Mouse (Mus musculus): ENCODE results near the gene Eps8. TPM values are rescaled to one million over a fixed set of nuclear protein-coding genes. Genes with fewer than 3 reads are reported as not detected.

Gene Eps8
- total RNA-seq, 2 experiments from 2014 or later, result 31.6 to 35.3 TPM

DNA sequence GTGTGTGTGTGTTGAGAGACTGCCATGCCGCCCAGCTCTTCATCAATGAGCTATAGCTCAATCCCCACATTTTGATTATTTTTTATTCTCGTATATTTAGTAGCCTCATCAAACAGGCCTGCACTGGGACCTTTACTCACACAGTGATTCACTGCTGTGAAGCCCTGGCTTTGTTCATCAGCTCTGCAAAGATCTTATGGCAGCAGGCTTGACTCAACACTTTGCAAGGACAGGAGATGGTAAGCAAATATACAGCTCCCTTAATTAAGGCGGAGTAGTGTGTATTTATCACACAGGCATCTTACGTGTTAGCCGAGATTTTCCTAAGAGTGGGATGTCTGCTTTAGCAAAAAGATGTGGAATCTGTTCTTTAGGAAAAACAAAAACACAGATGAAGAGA lies 74.2 kb downstream of the Eps8 start:
- Histone ChIP-seq H3K4me3 (no peak overlapping the region), H3K27ac (no peak overlapping the region)
- intact Hi-C loops (cut with DNase I), result no loop called here
- TF ChIP-seq CTCF (IDR thresholded peaks at IDR 0.05), result no peak
- DNase-seq (ENCODE audit: extremely low spot score in 1 of 2, low spot score in 2 of 2), result no peak

DNA sequence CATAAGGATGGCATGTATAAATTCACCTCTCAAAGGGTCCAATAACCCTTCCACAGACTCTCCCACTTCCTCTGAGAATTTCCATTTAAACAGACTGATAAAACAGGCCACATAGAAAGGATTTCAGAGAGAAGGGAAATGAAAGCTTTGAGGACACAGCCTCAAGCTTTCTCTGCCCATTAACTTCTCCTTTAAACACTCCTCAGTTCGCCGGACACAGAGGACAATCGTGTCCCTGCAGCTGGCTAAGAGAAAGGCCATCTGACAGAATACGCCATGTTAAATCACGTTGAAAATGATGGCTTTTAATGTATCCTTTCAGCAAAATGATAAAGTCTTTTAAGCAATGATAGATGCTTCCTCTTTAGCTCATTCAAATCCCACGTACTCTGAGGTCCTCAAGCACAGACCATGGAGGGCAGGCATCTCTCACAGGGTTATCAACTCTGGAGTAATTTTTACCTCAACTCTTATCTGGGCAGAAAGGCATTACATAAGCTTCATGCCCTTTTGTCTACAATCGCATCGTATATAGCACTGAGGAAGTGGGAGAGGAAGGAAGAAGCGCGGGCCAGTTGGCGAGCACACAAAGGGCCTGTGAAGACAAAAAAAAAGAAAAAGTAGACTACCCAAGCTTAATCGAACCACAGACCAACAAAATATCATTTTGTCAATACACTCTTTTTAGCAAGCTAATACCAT lies 77.9 kb downstream of the Eps8 start:
- TF ChIP-seq CTCF (IDR thresholded peaks at IDR 0.05), result no peak
- no peak overlapping the region for H3K27ac ChIP-seq
- intact Hi-C loops (cut with DNase I), result no loop called here

DNA sequence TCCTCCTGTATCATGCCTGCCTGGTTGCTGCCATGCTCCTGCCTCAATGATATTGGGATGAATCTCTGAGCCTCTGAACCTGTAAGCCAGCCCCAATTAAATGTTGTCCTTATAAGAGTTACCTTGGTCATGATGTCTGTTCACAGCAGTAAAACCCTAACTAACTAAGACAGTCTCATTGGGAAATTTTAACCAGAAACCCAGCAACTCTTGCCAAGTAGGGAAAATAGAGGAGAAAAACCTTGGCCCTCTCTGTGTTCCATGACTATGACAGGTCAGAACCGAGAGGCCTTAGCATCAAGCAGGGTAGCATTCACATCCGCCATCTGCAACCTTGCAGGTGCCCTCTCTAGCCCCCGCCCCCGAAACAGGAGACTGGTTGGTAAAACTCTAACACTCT lies 78.6 kb downstream of the Eps8 start:
- Histone ChIP-seq H3K27ac (no peak overlapping the region), H3K4me3 (no peak overlapping the region)
- DNase-seq (ENCODE audit: extremely low spot score in 1 of 2, low spot score in 2 of 2), result no peak
- intact Hi-C loops (cut with DNase I), result no loop called here
- no peak for TF ChIP-seq CTCF (IDR thresholded peaks at IDR 0.05)

More for the DNA sequence above, 77.9 kb downstream of the Eps8 start:
- no peak overlapping the region for H3K4me3 ChIP-seq
- no peak for DNase-seq (ENCODE audit: extremely low spot score in 1 of 2, low spot score in 2 of 2)

DNA sequence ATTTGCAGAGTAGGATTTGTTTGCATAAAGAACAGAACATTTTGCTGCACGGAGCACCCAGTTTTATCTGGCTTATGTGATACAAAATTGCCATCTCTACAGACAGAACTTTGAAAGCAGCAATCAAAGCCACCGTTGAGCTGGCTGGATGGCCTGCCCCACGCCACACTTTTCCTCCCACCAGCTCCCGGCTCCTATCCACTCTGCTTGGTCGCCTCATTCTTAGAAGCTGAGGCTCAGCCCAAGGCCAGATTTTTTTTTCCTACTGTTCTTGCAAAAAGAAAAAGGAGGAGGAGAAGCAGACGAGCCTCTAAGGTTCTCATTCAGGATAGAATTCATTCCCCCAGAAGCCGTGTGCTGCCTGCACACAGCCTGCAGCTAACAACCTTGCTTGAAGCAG lies 80.8 kb downstream of the Eps8 start:
- intact Hi-C loops (cut with DNase I), result no loop called here
- DNase-seq (ENCODE audit: extremely low spot score in 1 of 2, low spot score in 2 of 2), result no peak
- no peak for TF ChIP-seq CTCF (IDR thresholded peaks at IDR 0.05)
- no peak overlapping the region for H3K4me3 ChIP-seq
- H3K27ac ChIP-seq, result no peak overlapping the region

DNA sequence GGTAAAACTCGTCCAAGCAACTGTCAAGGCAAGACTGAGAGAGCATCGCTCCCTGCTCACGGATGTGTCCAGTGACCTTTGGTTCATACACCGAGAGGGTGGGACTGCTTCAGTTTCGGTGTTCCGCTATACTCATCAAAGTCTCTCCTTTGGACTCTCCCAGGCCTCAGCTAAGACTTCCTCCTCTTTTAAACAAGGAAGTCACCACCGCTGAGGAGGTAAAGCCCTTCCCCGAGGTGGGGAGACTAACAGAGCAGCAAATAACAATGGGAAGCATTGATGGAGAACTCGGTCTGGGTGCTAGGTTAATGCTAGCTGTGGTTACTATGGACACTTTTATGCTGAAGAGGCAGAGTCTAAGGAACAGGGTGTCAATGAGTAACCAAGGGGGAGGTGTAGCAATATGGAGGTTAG lies 84.0 kb downstream of the Eps8 start:
- no peak overlapping the region for H3K4me3 ChIP-seq
- no peak for DNase-seq (ENCODE audit: extremely low spot score in 1 of 2, low spot score in 2 of 2)
- no peak for TF ChIP-seq CTCF (IDR thresholded peaks at IDR 0.05)
- intact Hi-C loops (cut with DNase I), result no loop called here
- no peak overlapping the region for H3K27ac ChIP-seq

DNA sequence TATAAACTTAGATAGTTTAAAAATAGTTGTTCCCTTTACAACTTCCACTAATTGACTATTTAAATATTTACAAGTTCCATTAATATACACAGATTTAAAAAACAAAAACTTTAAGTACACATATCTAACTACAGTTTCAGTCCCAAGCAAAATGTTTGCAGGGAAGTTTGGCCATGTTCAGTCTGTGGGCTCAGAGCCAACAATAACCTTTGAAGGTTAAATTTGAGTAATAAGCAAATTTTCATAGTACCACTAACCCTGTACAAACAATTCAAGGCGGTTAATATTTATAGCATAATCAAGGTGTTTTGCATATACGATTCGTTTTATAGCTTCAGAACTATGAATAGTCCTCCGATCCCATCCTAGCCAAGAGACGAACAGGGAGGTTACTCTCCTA lies 84.7 kb downstream of the Eps8 start:
- intact Hi-C loops (cut with DNase I), result no loop called here
- Histone ChIP-seq H3K4me3 (no peak overlapping the region), H3K27ac (no peak overlapping the region)
- no peak for TF ChIP-seq CTCF (IDR thresholded peaks at IDR 0.05)
- no peak for DNase-seq (ENCODE audit: extremely low spot score in 1 of 2, low spot score in 2 of 2)

DNA sequence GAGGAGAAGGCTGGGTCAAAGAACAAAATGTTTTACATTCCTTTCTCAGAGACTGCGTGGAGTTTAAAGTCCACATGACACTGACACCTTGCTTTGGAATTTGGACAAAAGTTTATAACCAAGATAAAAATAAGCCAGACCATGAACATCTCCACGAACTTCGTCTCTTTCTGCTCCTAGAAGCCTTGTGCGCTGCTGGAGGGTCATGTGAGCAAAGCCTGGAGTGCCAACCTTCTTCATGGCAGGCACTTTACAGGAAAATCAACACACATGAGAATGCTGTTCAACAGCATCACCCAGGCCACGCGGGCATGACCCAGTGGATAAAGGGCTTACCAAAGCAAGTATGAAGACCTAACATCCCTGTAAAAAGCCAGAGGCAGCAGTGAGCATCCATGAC lies 85.6 kb downstream of the Eps8 start:
- TF ChIP-seq CTCF (IDR thresholded peaks at IDR 0.05), result no peak
- DNase-seq (ENCODE audit: extremely low spot score in 1 of 2, low spot score in 2 of 2), result no peak
- Histone ChIP-seq H3K4me3 (no peak overlapping the region), H3K27ac (no peak overlapping the region)
- intact Hi-C loops (cut with DNase I), result no loop called here

DNA sequence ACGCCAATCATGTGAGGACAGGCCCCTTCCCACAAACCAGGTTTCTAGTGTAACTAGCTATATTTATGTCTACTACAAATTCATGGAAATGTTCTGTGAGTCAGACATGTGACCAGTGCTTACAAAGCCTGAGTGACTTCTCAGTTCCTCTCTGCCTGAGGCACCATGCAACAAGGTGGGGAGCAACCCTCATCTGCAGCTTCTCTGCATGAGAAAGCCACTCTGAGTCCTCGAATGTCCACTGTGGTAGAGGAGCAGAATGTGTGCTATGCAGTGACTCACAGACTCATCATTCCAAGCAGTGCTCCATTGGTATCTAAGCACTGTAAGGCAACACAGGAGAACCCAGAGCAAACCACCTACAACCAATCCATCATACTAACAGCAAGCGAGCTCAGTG lies 88.8 kb downstream of the Eps8 start:
- DNase-seq (ENCODE audit: extremely low spot score in 1 of 2, low spot score in 2 of 2), result no peak
- TF ChIP-seq CTCF (IDR thresholded peaks at IDR 0.05), result no peak
- Histone ChIP-seq H3K4me3 (no peak overlapping the region), H3K27ac (no peak overlapping the region)
- intact Hi-C loops (cut with DNase I), result no loop called here

DNA sequence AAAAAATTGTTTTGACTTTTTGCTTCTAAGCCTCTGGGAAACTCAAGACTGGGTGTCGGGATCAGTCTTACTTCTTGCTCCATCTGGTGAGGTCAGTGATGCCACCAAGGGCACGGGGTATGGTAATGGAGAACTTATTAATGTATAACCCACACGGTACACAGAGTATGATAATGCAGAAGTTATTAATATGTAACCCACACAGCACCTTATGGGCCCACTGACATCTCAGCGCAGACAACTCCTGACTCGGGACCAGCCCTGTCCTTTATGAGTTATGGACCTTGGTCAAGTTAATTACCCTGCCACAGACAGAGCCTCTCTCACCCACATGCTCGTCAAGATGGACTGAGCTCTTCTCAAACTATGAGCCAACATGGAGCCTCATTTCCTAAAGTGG lies 89.2 kb downstream of the Eps8 start:
- no peak for DNase-seq (ENCODE audit: extremely low spot score in 1 of 2, low spot score in 2 of 2)
- intact Hi-C loops (cut with DNase I), result no loop called here
- Histone ChIP-seq H3K27ac (no peak overlapping the region), H3K4me3 (no peak overlapping the region)
- TF ChIP-seq CTCF (IDR thresholded peaks at IDR 0.05), result no peak

DNA sequence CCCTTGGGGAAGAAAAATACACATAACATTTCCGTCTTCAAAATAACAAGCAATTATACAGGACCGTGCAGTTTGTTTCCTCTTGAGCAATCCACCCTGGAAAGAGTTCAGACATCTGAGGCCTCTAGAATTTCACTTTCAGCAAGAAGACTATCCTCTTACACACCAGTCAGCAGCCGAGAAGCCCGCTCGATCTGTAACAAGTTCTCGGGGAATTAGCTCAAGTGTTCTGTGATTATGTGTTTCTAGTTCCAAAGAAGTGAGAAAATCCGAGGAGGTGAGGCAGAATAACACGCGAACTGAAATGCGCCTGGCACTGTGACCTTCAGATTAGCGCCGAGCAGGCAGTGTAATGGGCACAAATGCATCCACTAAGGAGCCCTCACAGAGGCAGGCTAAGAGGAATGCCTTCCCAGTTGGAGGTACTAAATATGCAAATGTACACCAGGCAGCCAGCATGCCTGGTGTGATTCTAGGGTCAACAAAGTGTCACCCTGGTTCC lies 94.3 kb downstream of the Eps8 start:
- H3K4me3 ChIP-seq, result no peak overlapping the region
- intact Hi-C loops (cut with DNase I), result no loop called here

DNA sequence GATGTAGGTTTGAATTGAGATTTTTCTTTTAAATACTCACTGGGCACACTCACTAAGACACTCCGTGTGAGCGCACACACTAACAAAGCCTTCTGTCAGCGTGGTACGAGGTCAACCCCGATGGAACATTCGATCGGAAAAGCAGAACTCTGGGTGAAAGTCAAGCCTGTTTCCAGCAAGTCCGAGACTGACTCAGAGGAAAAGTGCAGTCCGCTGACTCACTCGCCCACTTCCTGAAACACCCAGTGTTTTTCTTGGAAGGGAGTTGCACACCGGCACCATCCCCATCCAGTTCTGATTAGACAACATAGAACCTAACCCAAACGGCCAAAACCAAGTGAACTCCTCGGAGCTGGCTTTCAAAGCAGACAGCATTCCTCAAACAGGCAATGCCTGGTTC lies 95.8 kb downstream of the Eps8 start:
- H3K27ac ChIP-seq, result no peak overlapping the region
- intact Hi-C loops (cut with DNase I), result no loop called here
- H3K4me3 ChIP-seq, result 0 out of 2 replicates have a peak overlapping the region, but pooled peaks have one; percentile 11
- TF ChIP-seq CTCF (IDR thresholded peaks at IDR 0.05), result no peak
- peak; percentile 19 to 20 for DNase-seq (ENCODE audit: extremely low spot score in 1 of 2, low spot score in 2 of 2)

More for the DNA sequence above, 94.3 kb downstream of the Eps8 start:
- TF ChIP-seq CTCF (IDR thresholded peaks at IDR 0.05), result no peak
- no peak overlapping the region for H3K27ac ChIP-seq
- no peak for DNase-seq (ENCODE audit: extremely low spot score in 1 of 2, low spot score in 2 of 2)

DNA sequence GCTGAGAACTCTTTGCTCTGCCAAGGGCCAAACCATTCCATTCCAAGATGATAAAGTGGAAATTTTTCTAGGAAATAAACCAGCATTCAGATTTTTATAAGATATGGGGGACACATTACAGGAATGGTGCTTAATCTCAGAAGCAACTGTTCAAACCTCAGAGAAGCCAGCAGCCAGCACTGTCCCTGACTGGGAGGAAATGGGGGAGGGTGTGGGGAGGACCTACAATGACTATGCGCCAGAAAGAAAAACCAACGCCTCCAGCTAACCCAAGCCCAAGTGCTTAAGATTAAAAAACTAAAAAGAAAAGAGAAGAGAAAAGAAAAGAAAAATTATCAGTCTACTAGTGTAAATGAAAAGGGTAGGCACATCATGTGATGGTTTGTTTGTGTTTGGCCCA lies 97.0 kb downstream of the Eps8 start:
- H3K4me3 ChIP-seq, result no peak overlapping the region
- H3K27ac ChIP-seq, result no peak overlapping the region
- intact Hi-C loops (cut with DNase I), result no loop called here
- no peak for DNase-seq (ENCODE audit: extremely low spot score in 1 of 2, low spot score in 2 of 2)
- no peak for TF ChIP-seq CTCF (IDR thresholded peaks at IDR 0.05)

DNA sequence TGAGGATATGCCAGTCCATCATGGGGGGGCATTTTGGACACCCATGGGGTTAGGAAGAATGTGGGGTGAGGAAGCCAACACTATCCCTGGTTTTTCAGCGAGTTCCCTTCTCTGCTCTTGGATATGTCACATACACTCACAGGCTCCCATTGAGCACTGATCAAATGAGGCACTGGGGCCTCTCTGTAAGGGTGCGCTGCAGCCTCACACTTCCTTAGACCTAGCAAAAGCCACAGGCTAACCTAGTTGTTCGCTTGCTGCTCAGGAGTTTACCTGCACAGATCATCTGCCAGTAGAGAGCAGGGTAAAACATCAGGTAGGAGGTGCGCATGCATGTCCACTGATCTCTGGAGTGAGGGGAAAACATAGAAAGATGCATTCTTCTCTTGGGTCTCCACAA lies 97.5 kb downstream of the Eps8 start:
- TF ChIP-seq CTCF (IDR thresholded peaks at IDR 0.05), result no peak
- H3K4me3 ChIP-seq, result no peak overlapping the region
- intact Hi-C loops (cut with DNase I), result no loop called here
- no peak overlapping the region for H3K27ac ChIP-seq
- no peak for DNase-seq (ENCODE audit: extremely low spot score in 1 of 2, low spot score in 2 of 2)
